Mouse (Mus musculus) ES-Bruce4 (cell line): Measurements from ENCODE around the gene Abat. TPM values are rescaled to one million over a fixed set of nuclear protein-coding genes. Genes with fewer than 3 reads are reported as not detected.

ENCODE experiments used
- H3K27ac ChIP-seq: 2 replicates; pipeline ENCODE4 v1.5.1; 2012; ENCODE audit warnings: low read length, inconsistent platforms; ENCODE audit not compliant: insufficient read depth
- H3K27me3 ChIP-seq: 2 replicates; pipeline ENCODE4 v1.6.1; 2012; ENCODE audit warnings: mild to moderate bottlenecking, low read length, inconsistent platforms; ENCODE audit not compliant: control insufficient read depth, poor library complexity, insufficient read depth, severe bottlenecking
- H3K36me3 ChIP-seq: 2 replicates; pipeline ENCODE4 v1.6.1; 2012; ENCODE audit warnings: inconsistent platforms, mild to moderate bottlenecking, low read length, moderate library complexity; ENCODE audit not compliant: control insufficient read depth, poor library complexity, insufficient read depth, severe bottlenecking
- H3K4me1 ChIP-seq: one replicate; pipeline ENCODE4 v1.8.1; 2011; ENCODE audit warnings: low read length; ENCODE audit not compliant: control insufficient read depth, insufficient read depth
- H3K4me3 ChIP-seq: 2 replicates; pipeline ENCODE4 v1.5.1; 2011; ENCODE audit warnings: low read depth, mild to moderate bottlenecking, low read length
- H3K9ac ChIP-seq: 2 replicates; pipeline ENCODE4 v1.6.1; 2012; ENCODE audit warnings: low read depth, mild to moderate bottlenecking, inconsistent platforms; ENCODE audit not compliant: poor library complexity, severe bottlenecking
- H3K9me3 ChIP-seq: replicated peaks from 2 replicates; pipeline ENCODE4 v1.6.1; 2012; ENCODE audit warnings: mild to moderate bottlenecking, low read length, inconsistent platforms; ENCODE audit not compliant: control insufficient read depth, poor library complexity, insufficient read depth, severe bottlenecking
- CTCF ChIP-seq: IDR thresholded peaks from one replicate; pipeline ENCODE4 v1.8.1; 2011; ENCODE audit warnings: low read depth, low read length
- EP300 ChIP-seq: IDR thresholded peaks from 2 replicates; pipeline ENCODE4 v1.6.1; 2011; ENCODE audit warnings: low read depth, low read length; ENCODE audit not compliant: insufficient read depth
- POLR2A ChIP-seq: IDR thresholded peaks from one replicate; pipeline ENCODE4 v1.8.1; 2011; ENCODE audit warnings: low read length; ENCODE audit not compliant: insufficient read depth
- polyA plus RNA-seq: library from polyadenylated mRNA; stranded (reverse); fragments of >200 nt; gene quantifications from 2 replicates; pipeline ENCODE4 v1.2.4, GENCODE M21; 2011; ENCODE audit warnings: low read depth; ENCODE audit not compliant: missing spikeins, insufficient read depth, insufficient read length

Gene Abat
- polyA plus RNA-seq, 1 experiment = 2.8 TPM

DNA sequence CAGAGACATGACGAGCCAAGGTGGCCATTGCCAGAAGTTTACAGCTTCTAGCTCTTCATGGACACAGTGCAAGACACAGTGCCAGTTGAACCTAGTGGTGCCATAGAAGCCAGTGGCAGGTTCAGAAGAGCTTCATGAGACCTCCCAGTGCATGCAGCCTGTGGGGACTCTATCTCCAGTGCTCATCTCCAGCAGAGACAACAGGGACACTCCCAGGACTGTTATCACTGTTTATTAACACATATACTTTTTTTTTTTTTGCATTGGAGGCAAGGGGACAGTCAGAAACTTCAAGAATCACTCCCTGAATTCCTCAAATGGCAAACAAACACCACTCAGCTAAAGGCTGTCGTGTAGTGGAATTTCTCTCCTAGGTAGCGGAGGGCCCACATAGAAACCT lies 100.2 kb downstream of the Abat start:
- TF ChIP-seq EP300 = no peak
- no peak for TF ChIP-seq CTCF
- no peak for TF ChIP-seq POLR2A
- no peak overlapping the region for H3K27ac ChIP-seq
- no peaks in the 10 kb centered on the region for H3K9me3 ChIP-seq
- no peaks in the 10 kb centered on the region for H3K36me3 ChIP-seq
- H3K27me3 ChIP-seq = no peaks in the 10 kb centered on the region
- H3K4me3 ChIP-seq = no peak overlapping the region
- H3K9ac ChIP-seq = no peak overlapping the region
- no peaks in the 10 kb centered on the region for H3K4me1 ChIP-seq

DNA sequence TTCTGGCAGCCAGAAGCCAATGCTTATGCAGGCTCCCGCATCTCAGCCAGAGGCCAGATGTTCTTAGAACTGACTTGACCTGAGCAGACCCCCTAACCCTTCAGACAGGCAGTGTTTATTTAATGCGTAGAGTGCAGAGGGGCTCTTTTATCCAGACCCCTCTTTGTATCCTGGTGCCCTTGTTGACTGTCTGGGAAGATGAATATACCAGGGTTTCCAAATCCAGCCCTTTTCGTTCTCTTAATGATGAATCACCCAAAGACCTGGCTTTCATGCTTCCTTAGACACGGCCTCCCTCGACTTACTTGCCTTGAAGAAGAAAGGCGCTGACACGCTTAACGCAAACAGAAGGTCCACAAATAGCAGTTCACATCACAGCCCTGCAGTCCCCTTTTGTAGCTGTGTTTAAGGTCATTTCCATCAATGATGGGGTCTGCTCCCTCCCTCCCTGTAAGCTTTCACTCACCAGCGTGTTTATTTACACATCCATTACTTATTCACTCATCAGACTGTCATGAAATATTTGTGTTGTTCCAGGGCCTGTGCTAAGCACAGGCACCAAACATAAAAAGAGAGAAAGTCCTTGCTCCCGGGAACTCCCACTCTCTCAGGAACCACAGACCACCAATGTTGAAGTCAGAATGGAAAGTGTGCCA lies 106.6 kb downstream of the Abat start:
- H3K9ac ChIP-seq = no peak overlapping the region
- no peaks in the 10 kb centered on the region for H3K4me1 ChIP-seq
- no peaks in the 10 kb centered on the region for H3K27me3 ChIP-seq
- TF ChIP-seq POLR2A (no peak), CTCF (no peak), EP300 (no peak)
- no peak overlapping the region for H3K4me3 ChIP-seq
- H3K9me3 ChIP-seq = no peaks in the 10 kb centered on the region
- no peaks in the 10 kb centered on the region for H3K36me3 ChIP-seq
- no peak overlapping the region for H3K27ac ChIP-seq

DNA sequence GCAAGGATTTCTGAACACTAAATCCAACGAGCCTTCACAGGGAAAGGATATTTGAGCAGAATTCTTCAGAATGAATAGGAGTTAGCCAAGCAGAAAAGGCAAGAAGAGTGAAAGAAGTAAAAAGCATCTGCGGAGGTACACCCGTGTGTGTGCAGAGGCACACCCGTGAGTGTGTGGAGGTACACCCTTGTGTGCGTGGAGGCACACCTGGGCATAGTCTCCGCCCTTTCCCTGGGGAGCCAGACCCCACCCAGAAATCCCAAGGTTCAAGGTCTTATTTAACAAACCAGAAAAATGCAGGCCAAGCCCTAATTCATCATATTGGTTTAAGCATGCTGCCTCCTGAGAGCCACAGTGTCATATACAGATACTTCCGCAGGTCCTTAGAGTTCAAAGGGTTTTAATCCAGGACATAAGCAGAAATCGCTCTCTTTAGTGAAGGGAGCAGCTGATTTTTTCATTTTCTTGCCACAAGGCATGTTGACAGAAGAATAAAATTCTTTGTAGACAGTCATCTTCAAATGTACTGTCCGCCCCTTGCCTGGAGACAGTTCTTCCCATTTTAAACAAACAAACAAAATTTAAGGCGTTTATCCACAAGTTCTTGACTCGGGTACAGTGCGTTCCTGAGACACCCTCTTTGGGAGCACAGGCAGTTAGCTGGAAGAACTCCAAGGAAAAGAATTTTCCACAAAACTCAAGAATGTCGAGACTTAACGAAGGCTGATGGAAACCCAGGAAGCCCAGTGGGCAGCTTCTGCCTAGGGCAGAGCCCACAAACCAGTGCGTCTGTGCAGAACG lies 107.3 kb downstream of the Abat start:
- Histone ChIP-seq H3K4me1 (no peaks in the 10 kb centered on the region), H3K4me3 (no peak overlapping the region), H3K9me3 (no peaks in the 10 kb centered on the region), H3K27ac (no peak overlapping the region), H3K27me3 (no peaks in the 10 kb centered on the region), H3K9ac (no peak overlapping the region), H3K36me3 (no peaks in the 10 kb centered on the region)
- no peak for TF ChIP-seq EP300
- TF ChIP-seq POLR2A = no peak
- TF ChIP-seq CTCF = no peak

DNA sequence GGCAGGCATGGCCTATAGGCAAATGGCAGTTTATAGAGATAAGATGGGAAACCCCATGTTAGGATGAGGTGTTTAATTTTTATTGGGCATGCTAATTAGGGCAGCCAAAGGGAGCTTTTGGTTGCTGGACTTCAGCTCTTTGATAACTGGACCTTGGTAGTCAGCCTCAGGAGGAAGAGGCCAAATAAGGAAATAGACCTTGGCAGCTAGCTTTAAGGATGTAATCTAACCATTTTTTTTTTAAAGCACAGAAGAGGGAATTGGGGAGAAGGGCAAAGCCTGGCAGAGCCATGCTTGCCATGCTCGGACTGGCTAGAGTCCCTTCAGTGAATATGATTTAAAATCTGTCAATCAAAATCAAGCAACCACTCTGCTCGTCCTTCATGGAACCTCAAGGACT lies 117.2 kb downstream of the Abat start:
- TF ChIP-seq CTCF = no peak
- TF ChIP-seq EP300 = no peak
- TF ChIP-seq POLR2A = no peak
- H3K9me3 ChIP-seq = no peaks in the 10 kb centered on the region
- no peak overlapping the region for H3K4me3 ChIP-seq
- H3K36me3 ChIP-seq = peaks cover 8% of the 10 kb centered on the region; the same call in 1 of the 2 replicates
- H3K9ac ChIP-seq = no peak overlapping the region
- H3K27me3 ChIP-seq = no peaks in the 10 kb centered on the region
- no peaks in the 10 kb centered on the region for H3K4me1 ChIP-seq
- H3K27ac ChIP-seq = no peak overlapping the region

DNA sequence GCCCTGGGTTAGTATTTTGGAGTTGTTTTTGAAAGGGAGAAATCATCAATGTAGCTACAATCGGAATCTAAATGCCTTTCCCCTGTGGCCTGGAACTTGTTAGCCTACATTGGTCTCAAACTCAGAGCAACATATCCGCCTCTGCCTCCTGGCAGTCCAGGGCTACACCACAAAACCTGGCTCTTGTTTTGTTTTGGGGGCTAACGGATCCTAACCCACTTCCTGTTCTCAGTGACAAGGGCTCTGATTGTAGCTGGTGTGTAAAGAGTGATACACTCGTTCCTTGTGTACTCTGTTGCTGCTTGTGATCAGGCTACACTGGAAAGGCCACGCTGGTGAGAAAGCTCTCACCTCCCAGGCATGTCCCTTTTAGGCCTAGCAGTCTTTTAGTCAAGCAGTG lies 118.2 kb downstream of the Abat start:
- H3K36me3 ChIP-seq = peaks cover 8% of the 10 kb centered on the region; the same call in 1 of the 2 replicates
- H3K4me1 ChIP-seq = no peaks in the 10 kb centered on the region
- no peak overlapping the region for H3K4me3 ChIP-seq
- H3K9me3 ChIP-seq = no peaks in the 10 kb centered on the region
- no peak for TF ChIP-seq EP300
- H3K27ac ChIP-seq = no peak overlapping the region
- no peaks in the 10 kb centered on the region for H3K27me3 ChIP-seq
- no peak overlapping the region for H3K9ac ChIP-seq

DNA sequence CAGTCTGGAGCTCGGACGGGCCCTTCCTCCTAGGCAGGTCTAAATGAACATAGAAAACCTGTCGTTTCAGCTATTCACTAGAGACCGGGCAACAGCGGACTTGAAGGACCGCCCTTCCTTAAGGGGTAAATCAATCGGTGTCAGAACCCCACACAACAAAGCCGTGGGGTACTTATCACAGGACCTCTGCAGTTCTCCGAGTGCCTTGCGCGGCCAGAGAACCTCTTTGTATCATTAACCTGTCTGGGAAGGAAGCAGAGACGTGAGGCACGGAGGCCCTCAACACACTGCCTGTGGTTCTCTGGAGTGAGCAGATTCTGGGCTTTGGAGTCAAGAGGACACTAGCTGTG lies 123.6 kb downstream of the Abat start:
- peak overlapping the region; percentile 99 for H3K4me3 ChIP-seq
- TF ChIP-seq CTCF (no peak), POLR2A (no peak), EP300 (no peak)
- peak overlapping the region; percentile 42; the same call in 1 of the 2 replicates for H3K27ac ChIP-seq
- H3K36me3 ChIP-seq = peaks cover 8% of the 10 kb centered on the region; the same call in 1 of the 2 replicates
- no peaks in the 10 kb centered on the region for H3K4me1 ChIP-seq
- no peaks in the 10 kb centered on the region for H3K9me3 ChIP-seq
- peak overlapping the region; percentile 77 for H3K9ac ChIP-seq
- H3K27me3 ChIP-seq = no peaks in the 10 kb centered on the region
